Mouse (Mus musculus) forebrain, embryonic 13.5 days (tissue): Measurements from ENCODE around the gene Prmt3. TPM values are rescaled to one million over a fixed set of nuclear protein-coding genes. Genes with fewer than 3 reads are reported as not detected.

Experiments used
- ATAC-seq: fragments of 200-750 bp; cut with Nextera tagmentation; 2 replicates; pipeline ENCODE4 v1.8.0; 2017
- H3K27ac ChIP-seq: fragments of 300-500 bp; sonication (generic); 2 replicates; pipeline ENCODE4 v1.5.1; 2015; ENCODE audit warnings: inconsistent platforms, mild to moderate bottlenecking, moderate library complexity
- H3K27me3 ChIP-seq: fragments of 300-500 bp; sonication (generic); 2 replicates; pipeline ENCODE4 v1.6.1; 2015; ENCODE audit warnings: mild to moderate bottlenecking, inconsistent platforms
- H3K36me3 ChIP-seq: fragments of 300-500 bp; sonication (generic); 2 replicates; pipeline ENCODE4 v1.6.1; 2015; ENCODE audit warnings: mild to moderate bottlenecking, inconsistent platforms; ENCODE audit not compliant: poor library complexity, severe bottlenecking
- H3K4me1 ChIP-seq: fragments of 300-500 bp; sonication (generic); 2 replicates; pipeline ENCODE4 v1.6.1; 2015; ENCODE audit warnings: inconsistent platforms
- H3K4me2 ChIP-seq: fragments of 300-500 bp; sonication (generic); 2 replicates; pipeline ENCODE4 v1.6.1; 2015; ENCODE audit warnings: inconsistent platforms, mild to moderate bottlenecking, moderate library complexity
- H3K4me3 ChIP-seq: fragments of 300-500 bp; sonication (generic); 2 replicates; pipeline ENCODE4 v1.5.1; 2015; ENCODE audit warnings: mild to moderate bottlenecking, inconsistent platforms
- H3K9ac ChIP-seq: fragments of 300-500 bp; sonication (generic); 2 replicates; pipeline ENCODE4 v1.6.1; 2015; ENCODE audit warnings: mild to moderate bottlenecking, inconsistent platforms
- H3K9me3 ChIP-seq: fragments of 300-500 bp; sonication (generic); replicated peaks from 2 replicates; pipeline ENCODE4 v1.6.1; 2016; ENCODE audit warnings: inconsistent platforms
- WGBS: fragments of 180-500 bp; shearing (Covaris S2); methylation state at CpG from one replicate; pipeline ENCODE4 v1.1.7; 2015; 5-methylcytosine and 5-hydroxymethylcytosine counted together
- polyA plus RNA-seq: library from polyadenylated mRNA; unstranded; fragments of >200 nt; fragmentation: Nextera tagmentation; extraction: Ambion mirVana; gene quantifications from 2 replicates; pipeline ENCODE4 v1.2.1, GENCODE M21; 2015

Gene Prmt3
- polyA plus RNA-seq, 1 experiment from 2014 or later = 47.6 TPM

DNA sequence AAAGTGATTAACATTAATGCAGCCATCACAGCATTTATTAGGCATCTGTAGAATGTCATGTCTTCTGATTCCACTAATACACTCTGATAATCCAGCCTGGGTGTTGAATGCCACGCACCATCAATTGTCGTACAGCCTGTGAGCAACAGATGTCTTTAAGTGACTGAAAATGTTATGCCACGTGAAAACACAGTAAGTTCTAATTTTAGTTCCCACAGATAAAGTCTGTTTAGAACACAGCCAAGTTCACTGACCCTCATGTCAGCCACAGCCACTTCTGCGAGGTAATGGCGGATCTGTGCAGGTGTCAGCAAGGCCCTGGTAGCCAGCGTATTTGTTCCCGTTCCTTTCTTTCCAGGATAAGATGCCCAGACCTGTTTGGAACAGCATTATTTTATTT is 12.0 kb upstream of the Prmt3 start:
- Histone ChIP-seq H3K4me1 (peaks cover 3% of the 10 kb centered on the region; the same call in 1 of the 2 replicates), H3K4me3 (no peak overlapping the region), H3K27me3 (peaks cover 71% of the 10 kb centered on the region), H3K27ac (no peak overlapping the region), H3K9me3 (no peaks in the 10 kb centered on the region), H3K4me2 (no peak overlapping the region), H3K36me3 (no peaks in the 10 kb centered on the region), H3K9ac (no peak overlapping the region)
- no peak for ATAC-seq
- 91% methylated on average over 7 of the region's 7 CpGs for WGBS

DNA sequence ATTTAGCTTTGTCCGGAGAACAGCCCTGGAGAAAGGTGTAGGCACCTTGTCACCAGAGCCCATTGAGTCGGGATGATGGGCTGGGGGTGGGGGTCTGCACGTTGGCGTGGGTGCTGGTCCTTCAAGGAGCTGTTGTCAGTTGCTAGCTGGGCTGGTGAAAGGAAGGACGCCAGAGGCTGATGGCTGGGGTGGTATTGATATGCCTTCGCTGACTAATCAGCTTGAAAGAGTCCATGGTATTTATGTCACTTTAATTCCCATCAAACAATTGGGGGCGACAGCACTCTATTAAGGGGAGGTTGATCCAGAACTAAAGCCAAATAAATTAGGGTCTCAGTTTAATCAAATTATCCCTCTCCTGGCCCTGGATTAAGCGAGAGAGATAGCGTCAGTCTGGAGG is 9.6 kb upstream of the Prmt3 start:
- H3K9me3 ChIP-seq = no peaks in the 10 kb centered on the region
- H3K4me3 ChIP-seq = no peak overlapping the region
- no peaks in the 10 kb centered on the region for H3K36me3 ChIP-seq
- H3K27ac ChIP-seq = no peak overlapping the region
- peaks cover 62% of the 10 kb centered on the region for H3K27me3 ChIP-seq
- peaks cover 3% of the 10 kb centered on the region; the same call in 1 of the 2 replicates for H3K4me1 ChIP-seq
- H3K9ac ChIP-seq = no peak overlapping the region
- no peak overlapping the region for H3K4me2 ChIP-seq
- 10% methylated on average over 9 of the region's 9 CpGs for WGBS
- ATAC-seq = no peak

- H3K9me3 ChIP-seq = no peaks in the 10 kb centered on the region
- H3K4me2 ChIP-seq = no peak overlapping the region
- no peaks in the 10 kb centered on the region for H3K36me3 ChIP-seq
- H3K27ac ChIP-seq = no peak overlapping the region
- H3K4me3 ChIP-seq = no peak overlapping the region
- peaks cover 7% of the 10 kb centered on the region; the same call in 1 of the 2 replicates for H3K4me1 ChIP-seq
- ATAC-seq = no peak
- no peak overlapping the region for H3K9ac ChIP-seq
- peaks cover 23% of the 10 kb centered on the region for H3K27me3 ChIP-seq
- 84% methylated on average over 2 of the region's 2 CpGs for WGBS
These were observed 3.8 kb upstream of the Prmt3 start for GRCm38 (mm10) chr7:49774396-49774795.

- Histone ChIP-seq H3K4me2 (no peak overlapping the region; the same call in 1 of the 2 replicates), H3K4me1 (peaks cover 18% of the 10 kb centered on the region), H3K27ac (no peak overlapping the region), H3K9me3 (no peaks in the 10 kb centered on the region), H3K27me3 (0 out of 2 replicates have a peak, but pooled peaks cover 9% of the 10 kb centered on the region), H3K9ac (no peak overlapping the region), H3K4me3 (no peak overlapping the region), H3K36me3 (peaks cover 9% of the 10 kb centered on the region)
- 54% methylated on average over 3 of the region's 3 CpGs for WGBS
- peak; percentile 28 for ATAC-seq
These were observed 561 bp upstream of the Prmt3 start for GRCm38 (mm10) chr7:49777585-49777984.

GRCm38 (mm10) chr7:49778904-49779615 is 914 bp downstream of the Prmt3 start:
- Histone ChIP-seq H3K4me3 (peak overlapping the region; percentile 63), H3K27ac (peak overlapping the region; percentile 66), H3K9me3 (no peaks in the 10 kb centered on the region), H3K36me3 (peaks cover 21% of the 10 kb centered on the region), H3K4me1 (peaks cover 18% of the 10 kb centered on the region), H3K4me2 (peak overlapping the region; percentile 65), H3K27me3 (0 out of 2 replicates have a peak, but pooled peaks cover 4% of the 10 kb centered on the region), H3K9ac (peak overlapping the region; percentile 72)
- peak; percentile 14 for ATAC-seq
- 77% methylated on average over 12 of the region's 12 CpGs for WGBS

DNA sequence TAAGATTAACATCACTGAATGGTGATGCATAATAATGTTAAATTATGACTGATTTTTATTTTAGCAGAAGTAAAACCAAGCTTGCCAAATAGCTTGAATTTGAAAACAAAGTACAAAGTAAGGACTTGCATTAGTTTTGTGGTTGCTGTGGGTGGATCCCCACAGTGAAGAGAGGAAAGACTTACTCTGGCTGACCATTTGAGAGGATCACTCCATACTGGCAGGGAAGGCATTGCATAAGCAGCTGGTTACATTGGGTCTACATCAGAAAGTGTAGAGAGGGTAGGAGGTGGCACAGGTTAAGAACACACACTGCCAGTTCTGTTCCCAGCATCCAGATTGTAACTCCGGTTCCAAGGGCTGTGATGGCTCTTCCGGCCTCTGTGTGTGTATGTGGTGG is 4.9 kb downstream of the Prmt3 start:
- H3K4me2 ChIP-seq = no peak overlapping the region
- no peak overlapping the region for H3K4me3 ChIP-seq
- no peaks in the 10 kb centered on the region for H3K9me3 ChIP-seq
- no peak for ATAC-seq
- peaks cover 48% of the 10 kb centered on the region for H3K36me3 ChIP-seq
- no peaks in the 10 kb centered on the region for H3K27me3 ChIP-seq
- 94% methylated on average over 2 of the region's 2 CpGs for WGBS
- no peak overlapping the region for H3K27ac ChIP-seq
- no peak overlapping the region for H3K9ac ChIP-seq
- peaks cover 18% of the 10 kb centered on the region for H3K4me1 ChIP-seq

- 91% methylated on average over 7 of the region's 7 CpGs for WGBS
- no peaks in the 10 kb centered on the region for H3K9me3 ChIP-seq
- H3K9ac ChIP-seq = no peak overlapping the region
- H3K4me1 ChIP-seq = peaks cover 4% of the 10 kb centered on the region; the same call in 1 of the 2 replicates
- H3K36me3 ChIP-seq = peaks cover 59% of the 10 kb centered on the region
- ATAC-seq = no peak
- no peaks in the 10 kb centered on the region for H3K27me3 ChIP-seq
- no peak overlapping the region for H3K4me2 ChIP-seq
- H3K4me3 ChIP-seq = no peak overlapping the region
- H3K27ac ChIP-seq = no peak overlapping the region
These were observed 7.0 kb downstream of the Prmt3 start for GRCm38 (mm10) chr7:49785141-49785540.

DNA sequence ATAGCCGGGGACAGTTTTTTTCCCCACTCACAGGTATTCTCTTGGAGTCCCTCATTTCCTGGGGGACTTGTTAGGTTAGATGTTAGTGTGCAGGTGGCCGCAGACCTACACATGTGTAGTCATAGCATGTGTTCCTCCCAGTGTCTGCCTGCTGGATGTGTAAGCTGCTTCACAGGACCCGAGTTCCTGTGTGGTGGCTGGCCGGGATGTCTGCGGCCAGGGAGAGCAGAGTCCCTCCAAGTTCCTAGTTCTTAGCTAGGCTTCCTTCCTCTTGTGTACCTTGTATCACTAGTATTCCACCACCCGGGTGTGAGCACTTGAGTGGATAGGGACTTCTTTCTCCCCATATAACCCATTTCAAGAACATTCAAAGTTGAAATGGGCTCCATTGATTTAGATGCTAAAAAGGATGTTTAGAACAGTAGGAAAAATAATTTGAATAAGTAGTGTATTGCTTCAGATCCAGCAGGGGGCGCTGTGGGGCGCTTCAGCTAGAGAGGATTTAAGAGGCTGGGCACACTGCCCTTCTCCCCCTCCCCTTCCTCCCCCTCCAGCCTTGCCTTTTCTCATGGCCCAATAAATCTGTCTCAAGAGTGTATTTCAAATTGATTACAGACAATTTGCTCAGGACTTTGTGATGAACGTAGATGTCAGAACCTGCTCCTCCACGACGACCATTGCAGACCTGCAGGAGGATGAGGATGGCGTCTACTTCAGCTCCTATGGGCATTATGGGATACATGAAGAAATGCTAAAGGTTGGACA is 8.7 kb downstream of the Prmt3 start:
- Histone ChIP-seq H3K9ac (no peak overlapping the region), H3K27me3 (no peaks in the 10 kb centered on the region), H3K4me3 (no peak overlapping the region), H3K36me3 (peaks cover 71% of the 10 kb centered on the region), H3K27ac (no peak overlapping the region), H3K4me2 (no peak overlapping the region), H3K4me1 (no peaks in the 10 kb centered on the region), H3K9me3 (no peaks in the 10 kb centered on the region)
- peak; percentile 48 for ATAC-seq
- WGBS = 61% methylated on average over 12 of the region's 12 CpGs

DNA sequence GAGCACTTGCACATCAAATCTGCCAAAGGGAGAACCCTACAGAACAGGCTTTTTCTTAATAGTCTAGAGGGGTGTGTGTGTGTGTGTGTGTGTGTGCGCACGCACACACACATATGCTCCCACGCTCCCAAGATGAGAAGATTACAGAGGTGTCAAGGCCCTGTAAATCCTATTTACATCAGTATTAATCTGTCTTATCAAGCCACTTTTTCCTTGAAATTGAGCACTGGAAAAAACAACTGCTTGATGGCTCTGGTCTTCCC is 9.2 kb downstream of the Prmt3 start:
- peaks cover 68% of the 10 kb centered on the region for H3K36me3 ChIP-seq
- H3K4me2 ChIP-seq = no peak overlapping the region
- H3K9ac ChIP-seq = no peak overlapping the region
- H3K27me3 ChIP-seq = no peaks in the 10 kb centered on the region
- no peaks in the 10 kb centered on the region for H3K4me1 ChIP-seq
- no peaks in the 10 kb centered on the region for H3K9me3 ChIP-seq
- H3K4me3 ChIP-seq = no peak overlapping the region
- ATAC-seq = 0 out of 2 replicates have a peak, but pooled peaks have one; percentile 30
- 97% methylated on average over 3 of the region's 3 CpGs for WGBS
- no peak overlapping the region for H3K27ac ChIP-seq

DNA sequence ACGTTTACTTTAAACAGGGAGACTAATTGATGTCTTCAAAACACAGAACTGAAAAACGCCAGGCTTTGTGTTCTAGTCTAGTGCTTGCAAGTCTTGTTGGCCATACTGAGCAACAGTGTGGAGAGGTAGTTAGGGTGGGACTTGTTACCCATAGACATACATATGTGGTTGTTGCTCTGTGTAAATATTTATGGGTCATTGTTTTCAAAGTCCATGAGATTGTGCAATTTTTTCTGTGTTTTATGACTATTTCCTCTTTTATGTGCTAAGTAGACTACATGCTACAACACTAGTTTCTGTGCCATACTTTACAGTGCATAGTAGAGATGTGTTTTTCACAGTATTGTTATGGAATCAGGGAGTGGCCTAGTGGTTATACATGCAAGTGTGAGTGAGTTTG is 16.2 kb downstream of the Prmt3 start:
- Histone ChIP-seq H3K4me3 (no peak overlapping the region), H3K36me3 (peaks cover 55% of the 10 kb centered on the region), H3K9me3 (no peaks in the 10 kb centered on the region), H3K27me3 (no peaks in the 10 kb centered on the region), H3K27ac (no peak overlapping the region), H3K9ac (no peak overlapping the region), H3K4me2 (no peak overlapping the region), H3K4me1 (no peaks in the 10 kb centered on the region)
- no peak for ATAC-seq
- 95% methylated on average over 2 of the region's 2 CpGs for WGBS

- H3K4me3 ChIP-seq = no peak overlapping the region
- no peak overlapping the region for H3K4me2 ChIP-seq
- no peak overlapping the region for H3K27ac ChIP-seq
- H3K4me1 ChIP-seq = no peaks in the 10 kb centered on the region
- peaks cover 46% of the 10 kb centered on the region for H3K36me3 ChIP-seq
- no peaks in the 10 kb centered on the region for H3K9me3 ChIP-seq
- no peak overlapping the region for H3K9ac ChIP-seq
- no peaks in the 10 kb centered on the region for H3K27me3 ChIP-seq
- ATAC-seq = no peak
- WGBS = 74% methylated on average over 1 of the region's 1 CpGs
These were observed 19.0 kb downstream of the Prmt3 start for GRCm38 (mm10) chr7:49797171-49797570.

DNA sequence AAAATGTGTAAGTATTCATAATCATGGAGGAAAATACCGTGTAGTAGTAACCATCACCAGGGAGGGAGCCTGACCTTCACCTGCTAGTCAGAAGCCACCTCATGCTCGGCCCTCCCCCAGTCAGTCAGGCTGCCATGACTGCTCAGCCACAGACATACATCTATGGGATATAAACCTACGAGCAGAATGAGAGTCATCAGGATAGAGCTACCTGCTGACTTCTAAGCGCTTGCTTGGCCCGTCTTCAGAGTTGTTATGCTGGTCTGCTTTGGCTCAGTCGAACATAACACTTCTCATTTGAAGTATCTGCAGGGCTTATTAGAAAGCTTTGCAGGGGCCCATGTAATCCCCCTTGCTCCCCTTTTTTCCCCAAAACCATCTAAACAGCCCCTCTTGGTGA is 25.4 kb downstream of the Prmt3 start:
- whole genome bisulfite sequencing = 85% methylated on average over 6 of the region's 6 CpGs
- Histone ChIP-seq H3K27me3 (no peaks in the 10 kb centered on the region), H3K4me3 (no peak overlapping the region), H3K36me3 (peaks cover 32% of the 10 kb centered on the region), H3K4me1 (no peaks in the 10 kb centered on the region), H3K9me3 (no peaks in the 10 kb centered on the region), H3K27ac (no peak overlapping the region), H3K9ac (no peak overlapping the region), H3K4me2 (no peak overlapping the region)
- ATAC-seq = no peak
